Mouse (Mus musculus): Measurements from ENCODE around the gene Kiss1. TPM values are rescaled to one million over a fixed set of nuclear protein-coding genes. Genes with fewer than 3 reads are reported as not detected.
"Not testable (repeated sequence)": the region's sequence is repeated elsewhere in the genome, so short reads cannot be mapped to it uniquely, and the experiment has no call there.

The Kiss1 gene
- polyA plus RNA-seq, 1 experiment from 2014 or later = not detected

DNA sequence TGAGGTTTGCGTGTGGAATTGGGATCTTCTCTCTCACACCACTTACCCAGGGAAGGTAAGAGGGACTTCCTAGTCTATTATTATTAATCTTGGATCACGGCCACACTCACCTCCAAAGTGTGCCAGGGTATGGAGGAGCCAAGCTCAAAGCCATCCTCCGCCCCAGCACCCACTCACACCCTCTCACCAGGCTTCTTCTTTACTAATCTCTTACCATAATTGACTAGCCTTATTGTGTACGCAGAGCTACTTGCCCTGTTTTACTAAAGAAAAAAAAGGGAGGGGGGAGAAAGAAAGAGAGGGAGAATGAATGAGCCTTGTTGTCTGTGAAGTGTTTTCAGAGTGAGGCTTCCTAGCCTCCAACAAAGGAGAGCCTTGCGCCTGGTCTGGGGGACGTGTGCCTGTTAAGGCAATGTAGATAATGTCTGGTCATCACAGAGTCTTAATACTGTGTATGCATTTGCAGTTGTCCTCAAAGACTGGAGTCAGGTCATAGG lies 6.7 kb downstream of the Kiss1 start:
- DNase-seq (ENCODE audit: low spot score) (no peak), ATAC-seq (replicated peaks; ENCODE audit: low FRiP score) (no peak)
- no peak overlapping the region for H3K4me3 ChIP-seq (ENCODE audit: low read depth, low read length)
- peaks cover 38% of the 10 kb centered on the region for H3K27me3 ChIP-seq (replicated peaks; ENCODE audit: control insufficient read depth, insufficient read depth, low read length)
- H3K27ac ChIP-seq (ENCODE audit: low read depth, low read length) = no peak overlapping the region
- no peaks in the 10 kb centered on the region for H3K36me3 ChIP-seq (ENCODE audit: control insufficient read depth, insufficient read depth, low read length)
- 79% methylated on average over 6 of the region's 6 CpGs for WGBS
- H3K4me1 ChIP-seq (replicated peaks; ENCODE audit: control insufficient read depth, insufficient read depth, low read length) = no peaks in the 10 kb centered on the region
- H3K9me3 ChIP-seq (ENCODE audit: control insufficient read depth, low read length) = no peaks in the 10 kb centered on the region
- no peak overlapping the region for H3K9ac ChIP-seq (ENCODE audit: low read depth, low read length)
- H3K4me2 ChIP-seq = no peak overlapping the region

DNA sequence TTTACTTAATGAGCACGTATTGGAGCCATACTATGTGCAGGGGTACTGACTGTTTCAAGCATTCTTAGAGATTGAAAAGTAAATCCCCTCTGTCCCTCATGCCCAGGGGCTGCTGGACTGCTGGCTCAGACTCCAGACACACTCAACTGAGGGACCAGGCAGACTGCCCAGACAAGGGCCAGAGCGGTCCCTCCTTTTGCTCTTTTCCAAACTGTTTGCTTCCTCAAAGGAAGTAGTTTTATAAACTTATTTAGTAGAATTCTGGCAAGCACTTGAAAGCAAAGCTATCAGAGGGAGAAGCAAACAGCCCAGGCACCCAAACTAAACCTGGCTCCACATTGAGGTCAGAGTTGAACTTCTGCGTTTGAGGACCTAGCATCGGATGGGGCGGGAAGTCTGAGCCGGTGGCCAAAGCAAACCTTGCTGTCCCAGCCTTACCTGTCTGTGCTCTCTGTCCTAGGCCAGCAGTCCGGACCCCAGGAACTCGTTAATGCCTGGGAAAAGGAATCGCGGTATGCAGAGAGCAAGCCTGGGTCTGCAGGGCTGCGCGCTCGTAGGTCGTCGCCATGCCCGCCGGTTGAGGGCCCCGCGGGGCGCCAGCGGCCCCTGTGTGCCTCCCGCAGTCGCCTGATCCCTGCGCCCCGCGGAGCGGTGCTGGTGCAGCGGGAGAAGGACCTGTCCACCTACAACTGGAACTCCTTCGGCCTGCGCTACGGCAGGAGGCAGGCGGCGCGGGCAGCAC lies 7.4 kb downstream of the Kiss1 start:
- ATAC-seq (replicated peaks; ENCODE audit: low FRiP score) = no peak
- Histone ChIP-seq H3K36me3 (ENCODE audit: control insufficient read depth, insufficient read depth, low read length) (no peaks in the 10 kb centered on the region), H3K27ac (ENCODE audit: low read depth, low read length) (no peak overlapping the region), H3K4me3 (ENCODE audit: low read depth, low read length) (no peak overlapping the region), H3K27me3 (replicated peaks; ENCODE audit: control insufficient read depth, insufficient read depth, low read length) (peaks cover 38% of the 10 kb centered on the region), H3K9ac (ENCODE audit: low read depth, low read length) (no peak overlapping the region), H3K4me1 (replicated peaks; ENCODE audit: control insufficient read depth, insufficient read depth, low read length) (no peaks in the 10 kb centered on the region), H3K4me2 (peak overlapping the region; percentile 57), H3K9me3 (ENCODE audit: control insufficient read depth, low read length) (no peaks in the 10 kb centered on the region)
- 11% methylated on average over 34 of the region's 34 CpGs for WGBS
- DNase-seq (ENCODE audit: low spot score) = no peak

DNA sequence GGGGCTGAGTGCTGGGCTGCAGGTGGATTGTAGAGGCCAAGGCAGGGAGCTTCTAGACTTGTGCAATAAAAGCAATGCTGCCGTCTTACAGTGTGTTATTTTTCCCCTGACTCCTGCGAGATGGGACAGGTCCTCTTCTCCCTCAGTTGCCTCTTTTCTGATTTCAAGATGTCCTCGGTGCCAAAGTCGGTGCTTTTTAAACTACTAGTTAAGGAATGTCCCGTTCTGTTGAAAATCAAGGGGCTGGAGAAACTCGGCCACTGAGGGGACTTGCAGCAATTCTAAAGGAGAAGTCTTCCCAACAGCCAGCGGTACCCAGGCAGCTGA lies 7.9 kb downstream of the Kiss1 start:
- DNase-seq (ENCODE audit: low spot score) (no peak), ATAC-seq (replicated peaks; ENCODE audit: low FRiP score) (no peak)
- Histone ChIP-seq H3K9me3 (ENCODE audit: control insufficient read depth, low read length) (no peaks in the 10 kb centered on the region), H3K36me3 (ENCODE audit: control insufficient read depth, insufficient read depth, low read length) (no peaks in the 10 kb centered on the region), H3K27ac (ENCODE audit: low read depth, low read length) (no peak overlapping the region), H3K4me1 (replicated peaks; ENCODE audit: control insufficient read depth, insufficient read depth, low read length) (no peaks in the 10 kb centered on the region), H3K9ac (ENCODE audit: low read depth, low read length) (no peak overlapping the region), H3K4me2 (peak overlapping the region; percentile 57), H3K27me3 (replicated peaks; ENCODE audit: control insufficient read depth, insufficient read depth, low read length) (peaks cover 38% of the 10 kb centered on the region), H3K4me3 (ENCODE audit: low read depth, low read length) (no peak overlapping the region)
- WGBS = 29% methylated on average over 7 of the region's 7 CpGs

DNA sequence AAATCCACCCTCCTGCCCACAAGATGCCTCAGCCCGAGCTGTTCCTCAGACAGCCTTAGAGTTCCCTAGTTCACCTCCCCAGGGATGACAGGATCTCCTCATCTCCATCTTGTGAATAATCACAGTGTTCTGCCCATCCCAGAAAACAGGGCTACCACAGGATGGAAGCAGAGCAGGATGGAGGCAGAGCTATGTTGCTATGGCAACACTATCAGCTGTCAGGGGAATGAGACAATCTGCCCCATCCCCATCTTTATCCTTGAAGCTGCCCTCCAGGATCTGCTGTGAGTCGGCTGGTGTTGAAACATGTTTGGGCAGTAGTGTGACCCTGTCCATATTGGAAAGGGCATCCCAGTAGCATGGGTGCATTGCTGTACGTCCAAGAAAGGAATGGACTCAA lies 9.5 kb downstream of the Kiss1 start:
- 51% methylated on average over 3 of the region's 3 CpGs for WGBS
- Histone ChIP-seq H3K9me3 (ENCODE audit: control insufficient read depth, low read length) (no peaks in the 10 kb centered on the region), H3K4me2 (no peak overlapping the region), H3K4me1 (replicated peaks; ENCODE audit: control insufficient read depth, insufficient read depth, low read length) (no peaks in the 10 kb centered on the region), H3K27me3 (replicated peaks; ENCODE audit: control insufficient read depth, insufficient read depth, low read length) (peaks cover 38% of the 10 kb centered on the region), H3K27ac (ENCODE audit: low read depth, low read length) (no peak overlapping the region), H3K36me3 (ENCODE audit: control insufficient read depth, insufficient read depth, low read length) (no peaks in the 10 kb centered on the region), H3K9ac (ENCODE audit: low read depth, low read length) (no peak overlapping the region), H3K4me3 (ENCODE audit: low read depth, low read length) (no peak overlapping the region)
- no peak for ATAC-seq (replicated peaks; ENCODE audit: low FRiP score)
- no peak for DNase-seq (ENCODE audit: low spot score)

DNA sequence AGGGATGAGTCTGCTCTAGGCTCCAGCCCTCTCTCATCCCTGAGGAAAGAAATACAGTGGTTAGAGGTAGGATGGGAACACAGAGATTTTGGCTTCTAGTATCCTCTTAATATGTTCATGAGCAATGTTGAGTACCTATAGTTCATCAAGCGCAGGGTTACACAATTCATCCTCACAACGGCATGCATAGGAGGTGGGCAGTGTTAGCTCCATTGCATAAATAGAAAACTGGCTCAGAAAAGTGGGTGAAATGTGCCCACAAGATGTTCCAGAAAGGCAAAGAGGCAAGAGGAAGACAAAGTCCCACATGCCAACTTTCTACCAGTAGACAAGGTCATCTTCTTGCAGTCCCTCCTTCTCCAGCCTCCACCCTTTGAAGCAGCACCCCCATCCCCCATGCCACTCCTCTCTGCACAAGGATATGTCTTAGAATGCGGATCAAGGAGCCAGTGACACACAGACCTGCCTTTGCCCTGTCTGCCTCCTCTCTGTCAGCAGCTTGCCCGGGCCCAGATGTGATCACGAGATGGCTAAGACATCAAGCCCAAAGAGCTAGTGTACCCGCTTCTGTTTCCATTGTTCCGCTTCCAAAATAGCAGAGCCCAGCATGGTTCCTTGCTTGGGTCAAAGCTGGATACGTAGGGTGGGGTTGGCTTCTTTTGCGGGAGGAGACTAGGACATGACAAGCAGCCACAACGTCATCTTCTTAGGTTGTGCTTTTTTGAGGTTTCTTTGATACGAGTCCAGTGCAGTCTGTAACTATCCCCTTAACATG lies 11.2 kb downstream of the Kiss1 start:
- no peaks in the 10 kb centered on the region for H3K9me3 ChIP-seq (ENCODE audit: control insufficient read depth, low read length)
- no peak for DNase-seq (ENCODE audit: low spot score)
- H3K4me1 ChIP-seq (replicated peaks; ENCODE audit: control insufficient read depth, insufficient read depth, low read length) = no peaks in the 10 kb centered on the region
- no peak overlapping the region for H3K4me2 ChIP-seq
- no peak overlapping the region for H3K27ac ChIP-seq (ENCODE audit: low read depth, low read length)
- no peak for ATAC-seq (replicated peaks; ENCODE audit: low FRiP score)
- 81% methylated on average over 11 of the region's 11 CpGs for WGBS
- H3K9ac ChIP-seq (ENCODE audit: low read depth, low read length) = no peak overlapping the region
- no peaks in the 10 kb centered on the region for H3K36me3 ChIP-seq (ENCODE audit: control insufficient read depth, insufficient read depth, low read length)
- H3K4me3 ChIP-seq (ENCODE audit: low read depth, low read length) = no peak overlapping the region
- peaks cover 34% of the 10 kb centered on the region for H3K27me3 ChIP-seq (replicated peaks; ENCODE audit: control insufficient read depth, insufficient read depth, low read length)

DNA sequence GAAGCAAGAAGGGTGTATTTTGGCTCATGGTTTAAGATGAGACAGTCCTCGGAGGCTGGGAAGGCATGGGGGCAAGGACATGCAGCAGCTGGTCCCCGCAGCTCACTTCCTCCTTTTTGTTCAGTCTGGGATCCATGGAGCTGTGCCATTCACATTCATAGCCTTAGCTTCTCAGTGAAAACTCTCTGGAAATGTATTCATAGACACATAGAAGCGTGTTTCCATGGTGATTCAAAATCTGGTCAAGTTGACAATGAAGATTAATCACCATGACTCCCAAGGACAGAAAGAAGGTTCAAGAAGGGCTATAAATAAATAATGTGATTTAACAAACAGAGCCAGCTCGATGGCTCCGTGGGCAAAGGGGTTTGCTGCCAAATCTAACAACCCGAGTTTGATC lies 12.3 kb downstream of the Kiss1 start:
- Histone ChIP-seq H3K4me3 (ENCODE audit: low read depth, low read length) (no peak overlapping the region), H3K9me3 (ENCODE audit: control insufficient read depth, low read length) (no peaks in the 10 kb centered on the region), H3K36me3 (ENCODE audit: control insufficient read depth, insufficient read depth, low read length) (no peaks in the 10 kb centered on the region), H3K27me3 (replicated peaks; ENCODE audit: control insufficient read depth, insufficient read depth, low read length) (peaks cover 24% of the 10 kb centered on the region), H3K4me1 (replicated peaks; ENCODE audit: control insufficient read depth, insufficient read depth, low read length) (no peaks in the 10 kb centered on the region), H3K27ac (ENCODE audit: low read depth, low read length) (no peak overlapping the region), H3K9ac (ENCODE audit: low read depth, low read length) (no peak overlapping the region), H3K4me2 (no peak overlapping the region)
- DNase-seq (ENCODE audit: low spot score) (no peak), ATAC-seq (replicated peaks; ENCODE audit: low FRiP score) (no peak)
- WGBS = 78% methylated on average over 6 of the region's 6 CpGs

DNA sequence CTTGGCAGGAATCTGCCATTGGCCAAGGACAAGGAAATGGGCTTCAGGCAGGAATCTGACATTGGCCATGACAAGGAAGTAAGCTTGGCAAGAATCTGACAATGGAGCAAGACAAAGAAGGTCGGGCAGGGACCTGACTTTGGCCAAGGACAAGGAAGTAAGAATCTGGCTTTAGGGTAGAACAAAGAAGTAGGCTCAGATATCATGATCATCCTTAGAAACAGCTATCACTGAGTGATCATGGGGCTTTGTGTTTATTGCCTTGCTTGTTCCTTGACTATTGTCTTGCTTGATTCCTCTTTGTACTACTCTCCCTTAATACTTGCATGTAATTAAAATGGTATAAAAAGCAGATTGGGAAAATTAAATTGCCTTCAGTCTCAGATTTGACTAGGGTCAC lies 18.7 kb downstream of the Kiss1 start:
- not testable (repeated sequence) for H3K9ac ChIP-seq (ENCODE audit: low read depth, low read length); ATAC-seq (replicated peaks; ENCODE audit: low FRiP score); H3K36me3 ChIP-seq (ENCODE audit: control insufficient read depth, insufficient read depth, low read length); H3K27ac ChIP-seq (ENCODE audit: low read depth, low read length); H3K27me3 ChIP-seq (replicated peaks; ENCODE audit: control insufficient read depth, insufficient read depth, low read length); H3K4me3 ChIP-seq (ENCODE audit: low read depth, low read length); H3K4me2 ChIP-seq; H3K4me1 ChIP-seq (replicated peaks; ENCODE audit: control insufficient read depth, insufficient read depth, low read length); H3K9me3 ChIP-seq (ENCODE audit: control insufficient read depth, low read length); DNase-seq (ENCODE audit: low spot score)
- 56% methylated on average over 1 of the region's 1 CpGs for WGBS

DNA sequence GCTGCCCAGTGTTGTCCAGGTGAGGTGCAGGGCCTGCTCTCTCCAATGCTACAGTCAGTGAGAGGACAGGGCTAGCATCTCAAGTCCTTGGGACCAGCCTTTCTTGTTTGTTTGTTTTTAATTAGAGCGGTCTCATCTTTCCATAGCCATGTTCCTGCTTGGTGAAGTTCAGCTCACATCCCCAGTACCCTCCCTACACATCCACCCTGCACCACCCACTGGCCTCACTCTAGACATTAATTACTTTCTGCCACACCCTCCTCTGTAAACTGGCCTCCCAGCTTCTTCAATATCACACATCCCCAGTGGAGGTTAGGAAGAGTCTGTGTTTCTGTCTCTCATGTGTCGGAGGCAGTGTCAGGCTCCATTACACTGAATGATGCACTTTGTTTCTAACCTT lies 22.7 kb downstream of the Kiss1 start:
- Histone ChIP-seq H3K4me3 (ENCODE audit: low read depth, low read length) (no peak overlapping the region), H3K27ac (ENCODE audit: low read depth, low read length) (no peak overlapping the region), H3K9ac (ENCODE audit: low read depth, low read length) (no peak overlapping the region), H3K4me1 (replicated peaks; ENCODE audit: control insufficient read depth, insufficient read depth, low read length) (peaks cover 4% of the 10 kb centered on the region; the same call in 1 of the 2 replicates), H3K27me3 (replicated peaks; ENCODE audit: control insufficient read depth, insufficient read depth, low read length) (no peaks in the 10 kb centered on the region), H3K4me2 (no peak overlapping the region), H3K9me3 (ENCODE audit: control insufficient read depth, low read length) (no peaks in the 10 kb centered on the region), H3K36me3 (ENCODE audit: control insufficient read depth, insufficient read depth, low read length) (no peaks in the 10 kb centered on the region)
- ATAC-seq (replicated peaks; ENCODE audit: low FRiP score) (no peak), DNase-seq (ENCODE audit: low spot score) (no peak)
- 85% methylated on average over 2 of the region's 2 CpGs for WGBS

DNA sequence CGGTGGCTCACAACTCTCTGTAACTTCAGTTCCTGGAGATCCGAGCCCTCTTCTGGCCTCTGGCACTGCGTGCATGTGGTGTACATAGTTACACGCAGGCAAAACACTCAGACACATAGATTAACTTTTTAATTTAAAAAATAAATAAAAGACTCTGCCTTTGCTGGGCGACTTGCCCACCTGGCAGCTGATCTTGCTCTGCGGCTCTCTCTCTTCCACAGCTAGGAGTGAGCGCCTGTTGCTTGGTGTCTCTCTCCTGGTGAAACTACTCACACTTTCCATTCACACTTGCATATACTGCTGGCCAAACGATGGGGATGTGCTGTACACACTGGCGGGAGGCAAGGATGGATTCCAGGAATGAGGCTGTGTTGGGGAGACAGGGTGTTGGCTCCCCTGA lies 24.9 kb downstream of the Kiss1 start:
- no peak overlapping the region for H3K4me2 ChIP-seq
- 76% methylated on average over 9 of the region's 9 CpGs for WGBS
- H3K4me3 ChIP-seq (ENCODE audit: low read depth, low read length) = no peak overlapping the region
- no peaks in the 10 kb centered on the region for H3K9me3 ChIP-seq (ENCODE audit: control insufficient read depth, low read length)
- H3K9ac ChIP-seq (ENCODE audit: low read depth, low read length) = no peak overlapping the region
- H3K27ac ChIP-seq (ENCODE audit: low read depth, low read length) = no peak overlapping the region
- ATAC-seq (replicated peaks; ENCODE audit: low FRiP score) = no peak
- no peaks in the 10 kb centered on the region for H3K36me3 ChIP-seq (ENCODE audit: control insufficient read depth, insufficient read depth, low read length)
- peaks cover 4% of the 10 kb centered on the region; the same call in 1 of the 2 replicates for H3K4me1 ChIP-seq (replicated peaks; ENCODE audit: control insufficient read depth, insufficient read depth, low read length)
- DNase-seq (ENCODE audit: low spot score) = no peak
- peaks cover 3% of the 10 kb centered on the region; the same call in 1 of the 2 replicates for H3K27me3 ChIP-seq (replicated peaks; ENCODE audit: control insufficient read depth, insufficient read depth, low read length)
